ENCODE assay signal across 7 mouse cellular contexts in the genomic region with DNA sequence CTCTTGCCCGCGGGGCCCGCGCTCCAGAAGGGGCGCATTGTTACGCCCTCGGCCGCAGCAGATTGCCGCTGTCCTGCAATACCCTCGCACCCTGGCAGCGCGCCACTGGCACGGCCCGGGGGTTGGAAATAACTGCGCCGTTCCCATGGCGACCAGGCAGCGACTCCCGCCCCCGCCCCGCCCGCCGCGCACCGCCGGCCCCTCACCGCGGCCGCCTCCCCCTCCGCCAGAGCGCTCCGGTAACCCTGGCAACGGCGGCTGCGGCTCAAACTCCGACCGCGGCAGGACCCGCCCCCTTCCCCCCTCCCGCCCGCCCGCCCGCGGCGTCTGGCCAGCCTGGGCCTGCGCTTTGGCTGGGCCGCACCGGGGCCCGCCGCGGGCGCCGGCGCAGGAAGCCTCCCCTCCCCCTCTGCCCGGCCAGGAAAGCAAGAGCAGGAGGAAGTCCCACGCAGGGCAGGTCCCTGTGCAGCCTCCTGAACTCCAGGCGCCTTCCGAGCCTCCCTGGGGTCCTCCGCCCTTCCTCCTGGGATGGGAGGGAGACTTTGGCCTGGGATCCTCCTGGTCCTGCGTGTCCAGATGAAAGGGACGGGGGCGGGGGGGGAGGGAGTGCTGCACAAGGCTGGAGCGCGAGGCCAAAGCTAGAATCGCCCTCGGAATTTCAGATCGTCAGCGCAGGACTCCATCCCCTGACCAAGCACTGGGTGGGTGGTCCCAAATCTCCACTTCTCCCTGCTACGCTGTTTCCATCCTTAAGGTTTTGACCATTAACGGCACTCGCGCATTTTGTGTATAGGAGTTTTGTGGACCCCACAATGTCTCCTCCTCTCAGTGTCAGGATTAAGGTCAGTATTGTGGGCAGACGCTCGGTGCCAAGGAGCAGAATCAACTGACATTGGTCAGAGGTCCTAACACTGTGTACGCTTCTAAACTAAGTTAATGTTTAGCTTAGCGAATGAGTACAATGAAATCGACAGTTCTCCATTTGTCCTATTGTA. TPM values are rescaled to one million over a fixed set of nuclear protein-coding genes. Genes with fewer than 3 reads are reported as not detected.
A peak's percentile ranks its signal among the peaks of the same experiment; 100 is the strongest.
DNase-seq lines count a peak whose midpoint lies in the region; ATAC-seq lines count a peak whose summit lies in the region.

No protein-coding gene starts in this region.

- H3K4me3 ChIP-seq in limb, embryonic 13.5 days: peak overlapping the region; percentile 48
- H3K4me3 ChIP-seq in midbrain, embryonic 15.5 days: peak overlapping the region; percentile 40

- no peaks in the 10 kb centered on the region for H3K9me3 ChIP-seq in limb, embryonic 13.5 days
- no peaks in the 10 kb centered on the region for H3K9me3 ChIP-seq in midbrain, embryonic 15.5 days

- H3K27ac ChIP-seq in limb, embryonic 13.5 days: peak overlapping the region; percentile 98
- peak overlapping the region; percentile 95 for H3K27ac ChIP-seq in midbrain, embryonic 15.5 days

- H3K4me1 ChIP-seq in limb, embryonic 13.5 days: peaks cover 59% of the 10 kb centered on the region
- H3K4me1 ChIP-seq in midbrain, embryonic 15.5 days: peaks cover 51% of the 10 kb centered on the region

- peak overlapping the region; percentile 76 for H3K9ac ChIP-seq in limb, embryonic 13.5 days
- H3K9ac ChIP-seq in midbrain, embryonic 15.5 days: peak overlapping the region; percentile 58

- peak; percentile 91 for DNase-seq in adrenal gland, adult 8-10 months
- peak; percentile 96 for DNase-seq in embryo, embryonic 11 days
- DNase-seq in heart, adult 11 months: peak; percentile 100
- DNase-seq in kidney, adult 18-20 months: peak; percentile 96
- peak; percentile 89 to 92 for DNase-seq in spleen, adult 18-20 months

- H3K36me3 ChIP-seq in limb, embryonic 13.5 days: no peaks in the 10 kb centered on the region
- no peaks in the 10 kb centered on the region for H3K36me3 ChIP-seq in midbrain, embryonic 15.5 days (replicated peaks)

- ATAC-seq in limb, embryonic 13.5 days (ENCODE audit: low FRiP score, low read depth): peak; percentile 95
- ATAC-seq in midbrain, embryonic 15.5 days (replicated peaks): peak; percentile 94

- peak overlapping the region; percentile 77 for H3K4me2 ChIP-seq in limb, embryonic 13.5 days (replicated peaks)
- peak overlapping the region; percentile 75 for H3K4me2 ChIP-seq in midbrain, embryonic 15.5 days

- H3K27me3 ChIP-seq in limb, embryonic 13.5 days: no peaks in the 10 kb centered on the region
- no peaks in the 10 kb centered on the region for H3K27me3 ChIP-seq in midbrain, embryonic 15.5 days (replicated peaks)

- under 1% methylated on average over 61 of the region's 77 CpGs for WGBS in limb, embryonic 13.5 days
- WGBS in midbrain, embryonic 15.5 days: 2% methylated on average over 56 of the region's 77 CpGs

RNA-seq across cellular contexts. Expression of gene Ier5, which starts 15.9 kb away (rescaled TPM):
- total RNA-seq in adrenal gland, adult 8-10 months (2022): 10 to 100 TPM in 3 of 4 experiments, 1 to 10 TPM in 1; 7.8 to 11.9 (median 11.2) TPM
- polyA plus RNA-seq in limb, embryonic 13.5 days (2015; fragmentation: Nextera tagmentation; extraction: Ambion mirVana): 5.8 and 6.0 TPM in 2 replicates
- 7.2 and 9.4 TPM in 2 replicates for polyA plus RNA-seq in midbrain, embryonic 15.5 days (2015; fragmentation: Nextera tagmentation; extraction: Ambion mirVana)

Comparison
In these comparisons a context has a peak if more than half of its experiments do, and no peak if none do; other contexts are left out.
1. Peak in every context shown above with its lines: DNase-seq, ATAC-seq, H3K4me3 ChIP-seq and H3K27ac ChIP-seq.